Mouse (Mus musculus) liver, adult 2 months (tissue): ENCODE results near the gene Raly. TPM values are rescaled to one million over a fixed set of nuclear protein-coding genes. Genes with fewer than 3 reads are reported as not detected.

Source experiments
- DNase-seq: peaks from one replicate; pipeline ENCODE4 v3.0.0-alpha.2; 2011; ENCODE audit warnings: low read depth, low spot score; ENCODE audit errors: extremely low read depth
- H3K27ac ChIP-seq: fragments of 200-500 bp; replicated peaks from 2 replicates; pipeline ENCODE4 v1.5.1; 2012; ENCODE audit warnings: low read depth, mild to moderate bottlenecking, control low read depth, inconsistent platforms, low read length; ENCODE audit not compliant: insufficient read depth
- H3K27me3 ChIP-seq: fragments of 200-500 bp; 2 replicates; pipeline ENCODE4 v1.6.1; 2012; ENCODE audit warnings: mild to moderate bottlenecking, moderate library complexity, low read length, inconsistent platforms; ENCODE audit not compliant: control insufficient read depth, insufficient read depth
- H3K36me3 ChIP-seq: fragments of 200-500 bp; 2 replicates; pipeline ENCODE4 v1.6.1; 2012; ENCODE audit warnings: low read length, inconsistent platforms; ENCODE audit not compliant: control insufficient read depth, insufficient read depth
- H3K4me1 ChIP-seq: fragments of 200-500 bp; 2 replicates; pipeline ENCODE4 v1.6.1; 2011; ENCODE audit warnings: low read length; ENCODE audit not compliant: control insufficient read depth, insufficient read depth
- H3K4me3 ChIP-seq: fragments of 200-500 bp; 2 replicates; pipeline ENCODE4 v1.5.1; 2011; ENCODE audit warnings: low read depth, mild to moderate bottlenecking, control low read depth, low read length, moderate library complexity; ENCODE audit not compliant: insufficient read depth
- H3K79me2 ChIP-seq: fragments of 200-500 bp; 2 replicates; pipeline ENCODE4 v1.6.1; 2012; ENCODE audit warnings: inconsistent platforms, mild to moderate bottlenecking, low read length, moderate library complexity; ENCODE audit not compliant: control insufficient read depth, insufficient read depth
- H3K9ac ChIP-seq: fragments of 200-500 bp; 2 replicates; pipeline ENCODE4 v1.6.1; 2012; ENCODE audit warnings: low read depth, mild to moderate bottlenecking, control low read depth, inconsistent platforms, low read length
- CTCF ChIP-seq: fragments of 200-500 bp; IDR thresholded peaks from 2 replicates; pipeline ENCODE4 v1.5.1; 2011; ENCODE audit warnings: low read depth, low read length, control low read depth
- POLR2A ChIP-seq: fragments of 200-500 bp; IDR thresholded peaks from 2 replicates; pipeline ENCODE4 v1.6.1; 2011; ENCODE audit warnings: low read length, control low read depth; ENCODE audit not compliant: insufficient read depth; ENCODE audit errors: extremely low read depth
- WGBS: fragments of 180-500 bp; shearing (Covaris S2); methylation state at CpG from one replicate; pipeline ENCODE4 v1.1.7; 2018; 5-methylcytosine and 5-hydroxymethylcytosine counted together
- polyA plus RNA-seq: library from polyadenylated mRNA; depleted of rRNA; stranded (reverse); fragments of >200 nt; gene quantifications from 2 replicates; pipeline ENCODE4 v1.2.3, GENCODE M21; 2012
- total RNA-seq: library from RNA; depleted of rRNA; stranded (reverse); fragments of >200 nt; gene quantifications from 2 replicates; pipeline ENCODE4 v1.2.3, GENCODE M21; 2014

Gene Raly
- total and polyA plus RNA-seq, 2 experiments, result 57.6 to 79.0 TPM

GRCm38 (mm10) chr2:154776496-154776895 is 14.4 kb upstream of the Raly start:
- no peaks in the 10 kb centered on the region for H3K36me3 ChIP-seq
- H3K4me1 ChIP-seq, result peaks cover 5% of the 10 kb centered on the region; the same call in 1 of the 2 replicates
- 0 out of 2 replicates have a peak overlapping the region, but pooled peaks have one; percentile 34 for H3K27ac ChIP-seq
- H3K79me2 ChIP-seq, result no peaks in the 10 kb centered on the region
- DNase-seq, result peak; percentile 93
- 4% methylated on average over 7 of the region's 7 CpGs for WGBS
- no peak overlapping the region for H3K9ac ChIP-seq
- H3K4me3 ChIP-seq, result no peak overlapping the region
- no peaks in the 10 kb centered on the region for H3K27me3 ChIP-seq
- TF ChIP-seq POLR2A (no peak), CTCF (no peak)

GRCm38 (mm10) chr2:154779648-154780047 is 11.2 kb upstream of the Raly start:
- Histone ChIP-seq H3K27ac (no peak overlapping the region), H3K79me2 (no peaks in the 10 kb centered on the region), H3K4me1 (peaks cover 5% of the 10 kb centered on the region; the same call in 1 of the 2 replicates), H3K4me3 (no peak overlapping the region), H3K36me3 (no peaks in the 10 kb centered on the region), H3K9ac (no peak overlapping the region), H3K27me3 (no peaks in the 10 kb centered on the region)
- WGBS, result 81% methylated on average over 3 of the region's 3 CpGs
- DNase-seq, result no peak
- TF ChIP-seq CTCF (no peak), POLR2A (no peak)

GRCm38 (mm10) chr2:154782361-154782760 is 8.5 kb upstream of the Raly start:
- H3K36me3 ChIP-seq, result no peaks in the 10 kb centered on the region
- H3K27me3 ChIP-seq, result no peaks in the 10 kb centered on the region
- DNase-seq, result no peak
- no peak overlapping the region for H3K9ac ChIP-seq
- H3K79me2 ChIP-seq, result no peaks in the 10 kb centered on the region
- H3K4me3 ChIP-seq, result no peak overlapping the region
- WGBS, result 85% methylated on average over 4 of the region's 4 CpGs
- no peaks in the 10 kb centered on the region for H3K4me1 ChIP-seq
- TF ChIP-seq POLR2A (no peak), CTCF (no peak)
- H3K27ac ChIP-seq, result no peak overlapping the region

- H3K79me2 ChIP-seq, result no peaks in the 10 kb centered on the region
- no peak for DNase-seq
- H3K9ac ChIP-seq, result no peak overlapping the region
- H3K4me3 ChIP-seq, result no peak overlapping the region
- 88% methylated on average over 17 of the region's 17 CpGs for WGBS
- no peaks in the 10 kb centered on the region for H3K36me3 ChIP-seq
- no peaks in the 10 kb centered on the region for H3K4me1 ChIP-seq
- H3K27me3 ChIP-seq, result no peaks in the 10 kb centered on the region
- H3K27ac ChIP-seq, result no peak overlapping the region
- TF ChIP-seq POLR2A (no peak), CTCF (no peak)
These were observed 7.8 kb upstream of the Raly start for GRCm38 (mm10) chr2:154782856-154783650.

GRCm38 (mm10) chr2:154785284-154785683 is 5.6 kb upstream of the Raly start:
- Histone ChIP-seq H3K4me1 (no peaks in the 10 kb centered on the region), H3K79me2 (no peaks in the 10 kb centered on the region), H3K36me3 (no peaks in the 10 kb centered on the region), H3K4me3 (no peak overlapping the region), H3K27ac (no peak overlapping the region), H3K27me3 (no peaks in the 10 kb centered on the region), H3K9ac (no peak overlapping the region)
- no peak for DNase-seq
- TF ChIP-seq CTCF (no peak), POLR2A (no peak)
- WGBS, result 73% methylated on average over 3 of the region's 3 CpGs

GRCm38 (mm10) chr2:154786187-154786586 is 4.7 kb upstream of the Raly start:
- H3K4me3 ChIP-seq, result no peak overlapping the region
- H3K36me3 ChIP-seq, result no peaks in the 10 kb centered on the region
- no peaks in the 10 kb centered on the region for H3K27me3 ChIP-seq
- H3K4me1 ChIP-seq, result no peaks in the 10 kb centered on the region
- no peaks in the 10 kb centered on the region for H3K79me2 ChIP-seq
- no peak for DNase-seq
- no peak overlapping the region for H3K9ac ChIP-seq
- whole genome bisulfite sequencing, result 64% methylated on average over 3 of the region's 3 CpGs
- H3K27ac ChIP-seq, result no peak overlapping the region
- TF ChIP-seq POLR2A, result no peak
- TF ChIP-seq CTCF, result no peak
